Mouse (Mus musculus): ENCODE results near the gene St6galnac3.

St6galnac3 gene

GRCm38 (mm10) chr3:153169744-153170143 is 555.2 kb downstream of the St6galnac3 start:
- DNase-seq (ENCODE audit: low read depth, low spot score): no peak

GRCm38 (mm10) chr3:153161676-153162075 is 563.3 kb downstream of the St6galnac3 start:
- DNase-seq (ENCODE audit: low read depth, low spot score): no peak

- no peak for DNase-seq (ENCODE audit: low read depth, low spot score)
These were observed 564.3 kb downstream of the St6galnac3 start for GRCm38 (mm10) chr3:153160683-153161082.

- no peak for DNase-seq (ENCODE audit: low read depth, low spot score)
These were observed 576.1 kb downstream of the St6galnac3 start for GRCm38 (mm10) chr3:153148887-153149286.

All from WW6 (cell line).